Mouse (Mus musculus): ENCODE measurements around the gene Naaladl1.

DNA sequence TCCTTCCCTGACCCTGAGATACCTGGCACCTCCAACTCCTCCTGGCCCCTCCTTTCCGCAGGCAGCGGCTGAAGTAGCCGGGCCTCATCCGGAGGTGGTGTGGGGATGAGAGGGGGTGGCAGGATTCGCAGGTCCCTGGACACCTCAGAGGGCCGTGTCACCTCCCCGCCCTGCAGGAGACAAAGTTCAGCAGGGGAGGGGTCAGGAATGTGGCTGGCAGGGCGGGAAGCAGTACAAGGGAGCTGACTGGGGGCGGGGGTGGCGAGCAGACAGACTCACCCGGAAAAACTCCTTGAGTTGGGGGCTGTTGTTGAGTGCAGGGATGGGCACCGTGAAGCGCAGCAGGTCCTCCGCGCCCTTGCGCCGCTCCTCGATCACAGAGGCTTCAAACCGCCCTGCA, 16.2 kb downstream of the Naaladl1 start:
- no peak for TF ChIP-seq POLR2A (IDR thresholded peaks at IDR 0.05; ENCODE audit: control insufficient read depth, extremely low read depth, insufficient read depth, low read length, poor library complexity)
- TF ChIP-seq CTCF (IDR thresholded peaks at IDR 0.05; ENCODE audit: borderline replicate concordance, control insufficient read depth, extremely low read depth, insufficient read depth, low read length, poor library complexity): no peak
